Mouse (Mus musculus): ENCODE measurements around the gene Cdh1.

Cdh1 gene

GRCm38 (mm10) chr8:106672786-106673185, 69.6 kb downstream of the Cdh1 start:
- DNase-seq (ENCODE audit: low read depth): no peak

GRCm38 (mm10) chr8:106674318-106674717, 71.2 kb downstream of the Cdh1 start:
- DNase-seq (ENCODE audit: low read depth): no peak

DNA sequence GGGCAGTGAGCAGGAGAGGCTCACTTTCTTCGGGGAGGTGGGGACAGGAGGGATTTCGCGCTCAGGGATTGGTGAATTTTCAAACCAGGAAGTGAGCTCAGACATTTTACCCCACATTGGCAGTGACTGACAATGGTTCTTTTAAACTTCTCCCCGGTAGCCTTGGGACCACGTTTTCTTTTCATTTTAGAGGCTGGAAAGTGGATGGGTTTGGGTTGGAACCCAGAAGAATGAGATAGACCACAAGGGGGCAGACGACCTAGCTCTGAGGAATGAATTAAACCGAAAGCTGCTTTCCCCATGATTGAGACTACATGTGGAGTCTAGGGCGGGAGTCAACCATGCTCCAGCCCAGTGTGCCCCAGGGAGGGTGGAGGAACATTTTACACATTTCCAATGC, 71.7 kb downstream of the Cdh1 start:
- DNase-seq (ENCODE audit: low read depth): peak; percentile 32

DNA sequence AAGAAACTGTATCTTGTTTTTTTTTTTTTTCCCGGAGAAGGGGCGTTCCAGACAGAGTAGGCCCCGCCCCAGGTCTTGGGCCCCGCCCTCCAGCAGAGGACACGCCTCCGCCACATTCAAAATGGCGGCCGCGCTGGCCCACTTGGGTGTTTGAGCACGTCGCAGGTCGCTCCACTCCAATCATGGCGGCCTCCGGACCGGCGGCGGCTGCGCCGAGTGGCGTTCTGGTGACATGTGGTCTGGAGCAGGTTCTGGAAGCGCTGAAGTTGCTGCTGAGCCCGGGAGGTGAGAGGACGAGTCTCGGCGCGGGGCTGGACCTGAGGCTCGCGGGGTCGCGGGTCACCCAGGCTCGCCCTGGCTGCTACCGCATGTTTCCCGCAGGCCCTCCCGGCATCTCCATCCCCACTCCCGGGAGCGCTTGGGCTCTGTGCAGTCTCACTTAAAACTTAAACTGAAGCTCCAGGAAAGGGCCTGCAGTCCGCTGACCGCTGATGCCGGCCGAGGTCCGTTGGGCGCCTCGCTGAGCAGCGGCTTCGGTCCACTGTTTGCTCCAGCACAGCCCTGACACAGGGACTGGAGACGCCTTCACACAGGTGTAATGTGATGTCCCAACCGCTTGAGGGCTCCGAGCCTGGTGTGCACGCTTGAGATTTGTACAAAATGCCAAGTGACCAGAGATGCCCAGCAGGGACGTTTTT, 80.0 kb downstream of the Cdh1 start, which contains the start of gene Tango6:
Gene Tango6 (plus strand): TSS at position 98 of the 698 bp plus-strand sequence.
- DNase-seq (ENCODE audit: low read depth): peak; percentile 71

- no peak for DNase-seq (ENCODE audit: low read depth)
These were observed 81.2 kb downstream of the Cdh1 start for GRCm38 (mm10) chr8:106684387-106684786.

DNA sequence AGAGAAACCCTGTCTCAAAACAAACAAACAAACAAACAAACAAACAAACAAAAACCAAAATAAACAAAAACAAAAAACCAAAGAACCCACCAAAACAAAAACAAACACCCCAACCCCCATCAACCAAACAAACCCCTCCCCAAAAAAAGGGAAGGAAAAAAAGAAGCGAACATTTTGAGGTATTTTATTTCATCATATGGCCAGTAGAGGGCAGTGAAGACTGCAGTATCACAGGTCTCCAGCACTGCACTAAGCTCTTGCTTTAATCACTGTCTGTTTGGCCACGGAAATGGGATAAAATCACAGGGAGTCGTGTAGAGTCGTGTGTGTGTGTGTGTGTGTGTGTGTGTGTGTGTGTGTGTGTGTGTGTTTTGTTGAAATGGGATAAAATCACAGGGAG, 84.3 kb downstream of the Cdh1 start:
- peak; percentile 21 for DNase-seq (ENCODE audit: low read depth)

DNA sequence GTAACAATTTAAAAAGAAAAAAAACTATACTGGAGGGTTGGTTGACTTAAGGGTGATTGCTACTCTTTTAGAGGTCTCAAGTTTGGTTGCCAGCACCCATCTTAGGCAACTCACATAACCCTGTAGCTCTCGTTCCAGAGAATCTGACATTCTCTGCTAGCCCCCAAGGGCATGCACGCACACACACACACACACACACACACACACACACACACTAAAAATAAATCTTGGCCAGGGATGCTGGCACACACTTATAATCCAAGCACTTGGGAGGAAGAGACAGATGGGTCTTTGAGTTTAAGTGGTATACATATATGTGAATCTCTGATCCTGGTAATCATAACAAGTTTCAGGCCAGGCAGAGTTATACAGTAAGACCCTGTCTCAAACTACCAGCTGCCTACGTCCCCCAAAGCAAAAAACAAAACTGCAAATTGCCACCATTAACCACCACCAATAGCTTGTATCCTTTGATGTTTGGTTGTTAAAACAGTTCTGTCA, 94.6 kb downstream of the Cdh1 start:
- DNase-seq (ENCODE audit: low read depth): no peak

GRCm38 (mm10) chr8:106699588-106699987, 96.4 kb downstream of the Cdh1 start:
- peak; percentile 27 for DNase-seq (ENCODE audit: low read depth)

DNA sequence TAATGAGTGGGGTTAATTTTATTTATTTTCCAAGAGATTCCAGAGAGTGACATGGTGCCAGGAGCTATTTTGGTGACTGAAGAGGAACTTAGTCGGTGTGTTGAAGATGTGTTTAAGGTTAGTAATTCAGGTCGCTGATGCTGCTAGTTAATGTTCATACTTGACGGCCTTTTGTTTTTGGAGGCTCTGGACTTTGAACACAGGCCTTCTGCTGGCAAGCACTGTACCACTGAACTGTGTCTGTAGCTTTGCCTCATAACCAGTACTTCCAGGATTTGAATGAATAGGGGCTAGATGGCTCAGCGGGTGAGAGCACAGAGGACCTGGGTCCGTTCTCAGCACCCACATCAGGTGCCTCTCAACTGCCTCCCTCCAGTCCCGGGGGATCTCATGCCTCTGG, 97.0 kb downstream of the Cdh1 start:
- DNase-seq (ENCODE audit: low read depth): no peak

DNA sequence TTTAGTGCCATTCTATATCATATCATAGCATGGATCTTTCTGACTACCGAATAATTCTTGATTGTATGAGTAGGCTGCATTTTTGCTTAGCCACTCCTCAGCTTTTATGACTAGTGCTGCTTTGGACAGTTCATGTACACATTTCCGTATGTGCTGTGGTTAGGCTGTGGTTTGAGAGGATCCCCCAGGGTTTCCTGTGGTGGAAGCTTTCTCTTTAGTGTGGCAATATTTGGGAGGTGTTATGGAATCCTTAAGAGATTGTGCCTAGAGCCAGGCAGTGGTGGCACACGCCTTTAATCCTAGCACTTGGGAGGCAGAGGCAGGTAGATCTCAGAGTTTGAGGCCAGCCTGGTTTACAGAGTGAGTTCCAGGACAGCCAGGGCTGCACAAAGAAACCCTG, 98.2 kb downstream of the Cdh1 start:
- DNase-seq (ENCODE audit: low read depth): no peak

- DNase-seq (ENCODE audit: low read depth): no peak
These were observed 101.2 kb downstream of the Cdh1 start for GRCm38 (mm10) chr8:106704199-106704900.

DNA sequence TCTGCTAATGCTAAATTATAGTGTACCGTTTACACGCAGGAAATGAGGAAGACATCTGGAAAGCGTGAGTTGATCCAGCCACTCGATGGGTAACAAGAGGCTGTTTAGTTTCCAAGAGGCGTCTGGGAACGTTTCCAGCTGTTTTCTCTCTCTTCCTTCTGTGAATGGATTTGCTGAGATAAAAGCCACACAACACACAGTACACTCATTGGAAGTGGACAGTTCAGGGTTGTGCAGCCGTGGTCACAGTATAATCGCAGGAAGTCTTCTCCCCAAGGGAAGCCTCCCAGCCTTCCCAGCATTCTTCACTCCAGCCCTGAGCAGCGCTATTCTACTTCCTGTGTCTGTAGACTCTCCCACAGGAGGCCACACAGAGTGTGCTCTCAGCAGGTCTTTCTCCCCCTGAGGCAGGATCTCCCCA, 101.8 kb downstream of the Cdh1 start:
- no peak for DNase-seq (ENCODE audit: low read depth)

- DNase-seq (ENCODE audit: low read depth): no peak
These were observed 103.0 kb downstream of the Cdh1 start for GRCm38 (mm10) chr8:106706194-106706593.

DNA sequence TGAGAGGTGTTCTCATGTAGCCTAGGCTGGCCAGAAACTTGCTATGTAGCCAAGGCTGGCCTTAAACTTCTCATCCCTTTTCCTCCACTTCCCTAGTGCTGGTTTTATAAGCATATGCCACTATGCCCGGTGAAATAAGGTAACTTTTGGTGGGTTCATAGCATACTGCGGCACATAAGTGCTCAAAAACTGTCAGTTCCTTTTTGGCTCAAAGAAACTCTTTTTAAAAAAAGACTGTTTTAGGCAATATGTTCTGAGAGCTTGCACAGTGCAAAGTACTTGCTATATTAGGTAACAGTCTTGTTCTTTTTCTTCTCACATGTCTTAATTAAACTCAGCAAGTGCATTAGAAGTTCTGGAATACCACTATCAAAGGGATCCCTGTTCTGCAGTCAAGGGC, 106.9 kb downstream of the Cdh1 start:
- DNase-seq (ENCODE audit: low read depth): no peak

GRCm38 (mm10) chr8:106712487-106712886, 109.3 kb downstream of the Cdh1 start:
- DNase-seq (ENCODE audit: low read depth): no peak

DNA sequence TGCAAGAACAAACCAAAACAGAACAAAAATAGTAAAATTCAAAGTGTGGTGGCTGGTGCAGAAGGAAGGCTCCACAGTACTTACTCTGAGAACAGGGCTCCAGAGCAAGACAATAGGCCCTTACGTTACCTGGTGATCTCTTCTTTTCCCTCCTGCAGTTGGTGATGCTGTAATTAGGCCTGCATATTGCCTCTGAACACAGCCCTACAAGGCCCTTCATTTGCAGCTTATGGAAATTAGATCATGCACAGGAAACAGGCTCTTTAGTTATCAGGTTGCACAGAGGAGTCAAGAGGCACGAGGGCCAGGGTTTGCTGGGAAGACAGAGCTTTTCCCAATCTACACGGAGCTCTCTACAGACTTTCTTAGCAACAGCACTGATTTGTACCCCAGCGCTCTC, 111.1 kb downstream of the Cdh1 start:
- DNase-seq (ENCODE audit: low read depth): no peak

DNA sequence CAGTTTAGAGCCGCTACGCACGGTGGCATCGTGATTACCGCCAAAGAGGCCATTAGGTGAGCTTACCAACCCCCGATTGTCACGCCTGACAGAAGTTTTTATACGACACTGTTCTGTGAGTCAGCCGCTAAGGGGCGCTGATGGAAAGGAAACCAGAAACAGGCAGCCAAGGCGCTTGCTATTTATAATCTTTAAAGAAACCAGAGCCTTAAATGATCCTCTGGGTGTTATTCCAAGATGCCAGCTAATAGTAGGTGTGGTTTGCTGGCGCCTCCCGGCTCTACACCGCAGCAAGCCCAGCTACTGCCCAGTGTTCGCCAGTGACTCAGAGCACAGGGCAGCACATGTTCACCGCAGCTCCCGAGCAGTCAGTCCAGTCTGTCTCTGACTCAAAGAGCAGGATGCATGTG, 114.9 kb downstream of the Cdh1 start:
- peak; percentile 42 for DNase-seq (ENCODE audit: low read depth)

All from c-Kit-positive CD71-positive TER-119-negative erythroid progenitor cells, embryonic 14.5 days (primary cell).